Mouse (Mus musculus) erythroblast, embryonic 14.5 days (primary cell): ENCODE measurements around the gene Tunar. TPM values are rescaled to one million over a fixed set of nuclear protein-coding genes. Genes with fewer than 3 reads are reported as not detected.

Source experiments
- H3K27me3 ChIP-seq: 2 replicates; pipeline ENCODE4 v1.6.1; 2012; ENCODE audit warnings: inconsistent platforms; ENCODE audit not compliant: control insufficient read depth
- H3K36me3 ChIP-seq: 2 replicates; pipeline ENCODE4 v1.6.1; 2012; ENCODE audit warnings: mild to moderate bottlenecking, inconsistent platforms; ENCODE audit not compliant: control insufficient read depth
- H3K4me1 ChIP-seq: 2 replicates; pipeline ENCODE4 v1.6.1; 2012; ENCODE audit warnings: inconsistent platforms; ENCODE audit not compliant: control insufficient read depth
- H3K4me3 ChIP-seq: replicated peaks from 2 replicates; pipeline ENCODE3; 2012; ENCODE audit warnings: moderate library complexity, mild to moderate bottlenecking, inconsistent platforms
- H3K9me3 ChIP-seq: 2 replicates; pipeline ENCODE4 v1.6.1; 2012; ENCODE audit warnings: low read length, inconsistent platforms, mixed read lengths; ENCODE audit not compliant: control insufficient read depth
- GATA1 ChIP-seq: IDR thresholded peaks from 2 replicates; pipeline ENCODE4 v1.6.1; 2012; ENCODE audit warnings: low read length, inconsistent platforms, mixed read lengths
- TAL1 ChIP-seq: IDR thresholded peaks from 3 replicates; pipeline ENCODE4 v1.6.1; 2012; ENCODE audit warnings: low read length, inconsistent platforms, mixed read lengths
- polyA plus RNA-seq: library from polyadenylated mRNA; stranded (reverse); fragments of >175 nt; gene quantifications from 2 replicates; pipeline ENCODE4 v1.2.3, GENCODE M21; 2012

Tunar gene
- not detected in 2 replicates for polyA plus RNA-seq

GRCm38 (mm10) chr12:105333570-105333969, at the start of gene Tunar:
TSS of gene Tunar (plus strand) at chr12:105333870.
- Histone ChIP-seq H3K36me3 (no peaks in the 10 kb centered on the region), H3K9me3 (peaks cover 7% of the 10 kb centered on the region; the same call in 1 of the 2 replicates), H3K4me3 (no peak within 1 kb of the TSS), H3K4me1 (no peaks in the 10 kb centered on the region), H3K27me3 (peaks cover 30% of the 10 kb centered on the region)
- TF ChIP-seq GATA1 (no peak), TAL1 (no peak)

GRCm38 (mm10) chr12:105312571-105313035, 21.1 kb upstream of the Tunar start:
- Histone ChIP-seq H3K36me3 (no peaks in the 10 kb centered on the region), H3K9me3 (peaks cover 55% of the 10 kb centered on the region), H3K27me3 (no peaks in the 10 kb centered on the region), H3K4me1 (no peaks in the 10 kb centered on the region), H3K4me3 (no peak overlapping the region)
- TF ChIP-seq TAL1: no peak
- TF ChIP-seq GATA1: no peak

GRCm38 (mm10) chr12:105314328-105314727, 19.3 kb upstream of the Tunar start:
- no peaks in the 10 kb centered on the region for H3K36me3 ChIP-seq
- TF ChIP-seq TAL1 (no peak), GATA1 (no peak)
- no peak overlapping the region for H3K4me3 ChIP-seq
- no peaks in the 10 kb centered on the region for H3K27me3 ChIP-seq
- peaks cover 39% of the 10 kb centered on the region for H3K9me3 ChIP-seq
- no peaks in the 10 kb centered on the region for H3K4me1 ChIP-seq

GRCm38 (mm10) chr12:105322160-105322559, 11.5 kb upstream of the Tunar start:
- TF ChIP-seq GATA1 (no peak), TAL1 (no peak)
- Histone ChIP-seq H3K36me3 (no peaks in the 10 kb centered on the region), H3K9me3 (peaks cover 26% of the 10 kb centered on the region), H3K27me3 (no peaks in the 10 kb centered on the region), H3K4me3 (no peak overlapping the region), H3K4me1 (no peaks in the 10 kb centered on the region)

- no peaks in the 10 kb centered on the region for H3K4me1 ChIP-seq
- H3K4me3 ChIP-seq: no peak overlapping the region
- peaks cover 15% of the 10 kb centered on the region for H3K9me3 ChIP-seq
- TF ChIP-seq GATA1 (no peak), TAL1 (no peak)
- H3K27me3 ChIP-seq: no peaks in the 10 kb centered on the region
- no peaks in the 10 kb centered on the region for H3K36me3 ChIP-seq
Measured at GRCm38 (mm10) chr12:105327051-105327450, 6.6 kb upstream of the Tunar start.

- TF ChIP-seq TAL1 (no peak), GATA1 (no peak)
Measured at GRCm38 (mm10) chr12:105328396-105328795, 5.3 kb upstream of the Tunar start.

GRCm38 (mm10) chr12:105336094-105336420, 2.4 kb downstream of the Tunar start:
- Histone ChIP-seq H3K4me1 (no peaks in the 10 kb centered on the region), H3K9me3 (peaks cover 5% of the 10 kb centered on the region; the same call in 1 of the 2 replicates), H3K27me3 (peaks cover 30% of the 10 kb centered on the region), H3K36me3 (no peaks in the 10 kb centered on the region), H3K4me3 (no peak overlapping the region)
- TF ChIP-seq GATA1 (no peak), TAL1 (no peak)

More at GRCm38 (mm10) chr12:105328396-105328795, 5.3 kb upstream of the Tunar start:
- Histone ChIP-seq H3K36me3 (no peaks in the 10 kb centered on the region), H3K27me3 (no peaks in the 10 kb centered on the region), H3K4me3 (no peak overlapping the region), H3K4me1 (no peaks in the 10 kb centered on the region), H3K9me3 (peaks cover 16% of the 10 kb centered on the region)

GRCm38 (mm10) chr12:105336421-105337289, 3.0 kb downstream of the Tunar start:
- Histone ChIP-seq H3K27me3 (peaks cover 30% of the 10 kb centered on the region), H3K9me3 (peaks cover 5% of the 10 kb centered on the region; the same call in 1 of the 2 replicates), H3K4me1 (no peaks in the 10 kb centered on the region)

GRCm38 (mm10) chr12:105337290-105338005, 3.8 kb downstream of the Tunar start:
- Histone ChIP-seq H3K4me3 (no peak overlapping the region), H3K4me1 (no peaks in the 10 kb centered on the region), H3K36me3 (no peaks in the 10 kb centered on the region), H3K27me3 (peaks cover 30% of the 10 kb centered on the region), H3K9me3 (peaks cover 3% of the 10 kb centered on the region; the same call in 1 of the 2 replicates)
- no peak for TF ChIP-seq GATA1
- TF ChIP-seq TAL1: no peak

More at GRCm38 (mm10) chr12:105336421-105337289, 3.0 kb downstream of the Tunar start:
- H3K36me3 ChIP-seq: no peaks in the 10 kb centered on the region
- TF ChIP-seq GATA1 (no peak), TAL1 (no peak)
- H3K4me3 ChIP-seq: no peak overlapping the region
